ENCODE assay signal across 13 mouse cellular contexts in the genomic region with DNA sequence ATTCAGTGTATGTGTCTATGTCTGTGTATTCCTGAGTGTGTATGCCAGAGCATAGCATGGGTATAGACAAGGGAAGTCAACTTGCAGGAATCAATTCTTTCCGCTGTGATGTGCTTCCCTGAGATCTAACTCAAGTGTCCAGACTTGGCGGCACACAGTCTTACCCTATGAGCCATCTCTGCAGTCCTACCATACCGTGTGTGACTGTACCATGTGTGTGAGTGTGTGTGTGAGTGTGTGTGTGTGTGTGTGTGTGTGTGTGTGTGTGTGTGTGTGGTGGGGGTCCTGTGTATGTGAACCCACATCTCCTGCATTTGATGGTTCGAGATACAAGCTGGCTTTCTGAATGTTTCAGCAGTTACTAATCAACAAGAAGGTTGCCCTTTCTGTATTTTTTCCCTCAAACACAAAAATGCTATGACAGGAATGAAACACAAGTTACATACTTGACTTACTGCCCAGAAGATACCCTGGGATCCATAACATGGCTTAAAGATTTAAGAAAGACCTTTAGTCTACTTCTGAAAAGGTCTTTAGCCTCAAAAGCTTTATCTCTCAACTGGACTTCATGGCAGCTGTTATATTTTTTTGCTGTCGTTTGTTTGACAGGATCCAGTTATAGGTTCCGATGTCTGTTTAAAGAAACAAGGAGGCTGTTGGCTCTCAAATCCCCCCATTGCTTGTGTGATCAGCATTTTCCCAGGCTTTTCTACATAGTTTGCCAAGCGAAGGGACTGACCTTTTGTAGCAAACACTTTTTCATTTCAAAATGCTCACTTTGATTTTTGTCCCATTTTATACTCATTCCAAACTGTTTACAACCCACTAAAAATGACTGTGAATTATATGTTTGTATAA.
DNase-seq lines count a peak whose midpoint lies in the region; ATAC-seq lines count a peak whose summit lies in the region.
"Had no signal": no experiment of that assay in that cellular context is flagged by ENCODE, and none has a peak within 500 bp of the region (broad histone marks: within the 10 kb centered on the region; RNA-seq: fewer than 3 reads in every experiment).

No protein-coding gene starts in this region.

- no peak overlapping the region for H3K9ac ChIP-seq in kidney, embryonic 16.5 days (replicated peaks; ENCODE audit: low read length)
- no peak overlapping the region for H3K9ac ChIP-seq in forebrain, embryonic 12.5 days
- H3K9ac ChIP-seq: limb, embryonic 12.5 days had no signal

- DNase-seq in kidney, adult 8-10 months: peak; percentile 3 to 24
- no peak for DNase-seq in kidney, adult 18-20 months
- peak; percentile 21 for DNase-seq in Muller cell, postnatal 12 days (ENCODE audit: inconsistent ontology term)
- peak; percentile 45 for DNase-seq in lung, postnatal 36 days
- DNase-seq in urinary bladder, postnatal 25 days (ENCODE audit: low spot score): no peak
- DNase-seq: cerebellum, adult 9-10 months; heart, postnatal 36 days; layer of hippocampus, postnatal 36 days; right cerebral cortex, postnatal 14 days had no signal

- H3K4me2 ChIP-seq in kidney, embryonic 16.5 days (replicated peaks; ENCODE audit: low read depth, low read length): no peak overlapping the region
- H3K4me2 ChIP-seq in forebrain, embryonic 12.5 days: no peak overlapping the region
- H3K4me2 ChIP-seq: limb, embryonic 12.5 days had no signal

- no peaks in the 10 kb centered on the region for H3K9me3 ChIP-seq in kidney, embryonic 16.5 days (ENCODE audit: low read length)
- H3K9me3 ChIP-seq in forebrain, embryonic 12.5 days: no peaks in the 10 kb centered on the region
- H3K9me3 ChIP-seq: limb, embryonic 12.5 days; megakaryocyte, embryonic 14.5 days had no signal

- H3K27me3 ChIP-seq in kidney, embryonic 16.5 days (ENCODE audit: insufficient read depth, low read length): no peaks in the 10 kb centered on the region
- no peaks in the 10 kb centered on the region for H3K27me3 ChIP-seq in forebrain, embryonic 12.5 days
- H3K27me3 ChIP-seq: limb, embryonic 12.5 days; megakaryocyte, embryonic 14.5 days had no signal

- ATAC-seq in kidney, embryonic 16.5 days (ENCODE audit: low FRiP score, low TSS enrichment): peak; percentile 64
- no peak for ATAC-seq in forebrain, embryonic 12.5 days (ENCODE audit: low FRiP score)

- H3K4me1 ChIP-seq in kidney, embryonic 16.5 days (ENCODE audit: insufficient read depth, low read length): peaks cover 11% of the 10 kb centered on the region
- no peaks in the 10 kb centered on the region for H3K4me1 ChIP-seq in forebrain, embryonic 12.5 days
- H3K4me1 ChIP-seq: limb, embryonic 12.5 days had no signal

- no peaks in the 10 kb centered on the region for H3K36me3 ChIP-seq in kidney, embryonic 16.5 days (ENCODE audit: insufficient read depth, low read length)
- H3K36me3 ChIP-seq in forebrain, embryonic 12.5 days (replicated peaks): no peaks in the 10 kb centered on the region
- H3K36me3 ChIP-seq: limb, embryonic 12.5 days had no signal

- H3K4me3 ChIP-seq in kidney, embryonic 16.5 days (ENCODE audit: low read length): no peak overlapping the region
- no peak overlapping the region for H3K4me3 ChIP-seq in forebrain, embryonic 12.5 days (replicated peaks)
- H3K4me3 ChIP-seq: limb, embryonic 12.5 days; megakaryocyte, embryonic 14.5 days had no signal

- peak overlapping the region; percentile 87 for H3K27ac ChIP-seq in kidney, embryonic 16.5 days (ENCODE audit: low read length)
- no peak overlapping the region for H3K27ac ChIP-seq in forebrain, embryonic 12.5 days
- H3K27ac ChIP-seq: limb, embryonic 12.5 days had no signal

- 73% methylated on average over 7 of the region's 7 CpGs for WGBS in kidney, embryonic 16.5 days
- 91% methylated on average over 7 of the region's 7 CpGs for WGBS in forebrain, embryonic 12.5 days

Comparison
In these comparisons a context has a peak if more than half of its experiments do, and no peak if none do; other contexts are left out.
1. DNase-seq: peak in kidney, adult 8-10 months (2 of 2), Muller cell, postnatal 12 days (single experiment) and lung, postnatal 36 days (single experiment); none in kidney, adult 18-20 months (single experiment) and urinary bladder, postnatal 25 days (single experiment).